Mouse (Mus musculus) hindbrain, embryonic 16.5 days (tissue): ENCODE data around the gene 1110012L19Rik. TPM values are rescaled to one million over a fixed set of nuclear protein-coding genes. Genes with fewer than 3 reads are reported as not detected.
"Not testable (repeated sequence)": the region's sequence is repeated elsewhere in the genome, so short reads cannot be mapped to it uniquely, and the experiment has no call there.

Experiments
- ATAC-seq: fragments of 200-750 bp; cut with Nextera tagmentation; 2 replicates; pipeline ENCODE4 v1.8.0; 2017; ENCODE audit warnings: moderate TSS enrichment, moderate library complexity
- H3K27ac ChIP-seq: fragments of 300-500 bp; sonication (generic); 2 replicates; pipeline ENCODE4 v1.5.1; 2014; ENCODE audit warnings: low read depth, mild to moderate bottlenecking, control low read depth, low read length, moderate library complexity
- H3K27me3 ChIP-seq: fragments of 300-500 bp; sonication (generic); replicated peaks from 2 replicates; pipeline ENCODE4 v1.6.1; 2014; ENCODE audit warnings: low read length; ENCODE audit not compliant: control insufficient read depth, insufficient read depth
- H3K36me3 ChIP-seq: fragments of 300-500 bp; sonication (generic); 2 replicates; pipeline ENCODE4 v1.6.1; 2014; ENCODE audit warnings: mild to moderate bottlenecking, low read length, moderate library complexity, mixed read lengths; ENCODE audit not compliant: control insufficient read depth, insufficient read depth
- H3K4me1 ChIP-seq: fragments of 300-500 bp; sonication (generic); 2 replicates; pipeline ENCODE4 v1.6.1; 2014; ENCODE audit warnings: low read depth, low read length; ENCODE audit not compliant: control insufficient read depth, insufficient read depth
- H3K4me2 ChIP-seq: fragments of 300-500 bp; sonication (generic); 2 replicates; pipeline ENCODE4 v1.6.1; 2014; ENCODE audit warnings: mild to moderate bottlenecking, low read length, control low read depth, moderate library complexity
- H3K4me3 ChIP-seq: fragments of 300-500 bp; sonication (generic); 2 replicates; pipeline ENCODE4 v1.5.1; 2014; ENCODE audit warnings: mild to moderate bottlenecking, low read length, control low read depth, moderate library complexity
- H3K9ac ChIP-seq: fragments of 300-500 bp; sonication (generic); 2 replicates; pipeline ENCODE4 v1.6.1; 2014; ENCODE audit warnings: low read depth, mild to moderate bottlenecking, control low read depth, low read length, moderate library complexity
- H3K9me3 ChIP-seq: fragments of 300-500 bp; sonication (generic); 2 replicates; pipeline ENCODE4 v1.6.1; 2014; ENCODE audit warnings: mild to moderate bottlenecking, low read length, moderate library complexity; ENCODE audit not compliant: control insufficient read depth
- WGBS: fragments of 180-500 bp; shearing (Covaris S2); extraction: QIAGEN DNeasy Blood & Tissue Kit; methylation state at CpG from one replicate; pipeline ENCODE4 v1.1.7; 2014; 5-methylcytosine and 5-hydroxymethylcytosine counted together
- polyA plus RNA-seq: library from polyadenylated mRNA; unstranded; fragments of >200 nt; fragmentation: Nextera tagmentation; extraction: Ambion mirVana; gene quantifications from 2 replicates; pipeline ENCODE4 v1.2.1, GENCODE M21; 2015

Gene 1110012L19Rik
- polyA plus RNA-seq, 1 experiment from 2014 or later, result 45.1 TPM

GRCm38 (mm10) chrX:70385962-70386351, 280 bp downstream of the 1110012L19Rik start:
- ATAC-seq, result peak; percentile 52

GRCm38 (mm10) chrX:70392636-70393035, 7.0 kb downstream of the 1110012L19Rik start:
- H3K36me3 ChIP-seq, H3K27me3 ChIP-seq, ATAC-seq, H3K4me2 ChIP-seq, H3K4me1 ChIP-seq, H3K27ac ChIP-seq, H3K9ac ChIP-seq, H3K9me3 ChIP-seq, H3K4me3 ChIP-seq: not testable (repeated sequence)

More at GRCm38 (mm10) chrX:70385962-70386351, 280 bp downstream of the 1110012L19Rik start:
- H3K9ac ChIP-seq, result peak overlapping the region; percentile 65
- H3K27me3 ChIP-seq, result no peaks in the 10 kb centered on the region
- no peaks in the 10 kb centered on the region for H3K9me3 ChIP-seq
- 16% methylated on average over 11 of the region's 11 CpGs for WGBS
- H3K27ac ChIP-seq, result peak overlapping the region; percentile 31
- peak overlapping the region; percentile 55 for H3K4me2 ChIP-seq
- H3K4me3 ChIP-seq, result peak overlapping the region; percentile 51
- no peaks in the 10 kb centered on the region for H3K36me3 ChIP-seq
- H3K4me1 ChIP-seq, result peaks cover 5% of the 10 kb centered on the region

- 84% methylated on average over 3 of the region's 3 CpGs for WGBS
- ATAC-seq, H3K4me2 ChIP-seq, H3K27ac ChIP-seq, H3K4me1 ChIP-seq, H3K9ac ChIP-seq, H3K4me3 ChIP-seq, H3K9me3 ChIP-seq, H3K36me3 ChIP-seq, H3K27me3 ChIP-seq: not testable (repeated sequence)
These were observed 39.8 kb downstream of the 1110012L19Rik start for GRCm38 (mm10) chrX:70425473-70425872.

Other genes starting within 250 kb of the 1110012L19Rik start
- 14.5 and 17.7 TPM in 2 replicates for gene Ids, start 20.8 kb upstream of the 1110012L19Rik start, polyA plus RNA-seq
- 48.9 and 50.8 TPM in 2 replicates for gene Tmem185a, start 91.3 kb downstream of the 1110012L19Rik start, polyA plus RNA-seq